8 mouse cellular contexts compared by ENCODE assay signal in genomic region chr8:8488695-8489571, GRCm38 (mm10).
DNase-seq lines count a peak whose midpoint lies in the region; ATAC-seq lines count a peak whose summit lies in the region.

No protein-coding gene starts in this region.

- no peaks in the 10 kb centered on the region; the same call in 1 of the 2 replicates for H3K4me1 ChIP-seq in liver, embryonic 16.5 days (ENCODE audit: control insufficient read depth, low read depth, low read length)

- H3K36me3 ChIP-seq in liver, embryonic 16.5 days (ENCODE audit: control insufficient read depth, insufficient read depth) = no peaks in the 10 kb centered on the region

- H3K4me2 ChIP-seq in liver, embryonic 16.5 days (ENCODE audit: low read depth, low read length) = peak overlapping the region; percentile 4; the same call in 1 of the 2 replicates

- H3K9me3 ChIP-seq in liver, embryonic 16.5 days (replicated peaks; ENCODE audit: control insufficient read depth, low read length) = no peaks in the 10 kb centered on the region

- peaks cover 3% of the 10 kb centered on the region; the same call in 1 of the 2 replicates for H3K27me3 ChIP-seq in liver, embryonic 16.5 days (ENCODE audit: control insufficient read depth, insufficient read depth, low read depth, low read length)

- peak; percentile 75 for ATAC-seq in liver, embryonic 16.5 days (ENCODE audit: low read depth)
- no peak for ATAC-seq in inflammation-experienced regulatory T-cells, adult 6 months

- H3K4me3 ChIP-seq in liver, embryonic 16.5 days (ENCODE audit: low read depth, low read length) = no peak overlapping the region

- no peak overlapping the region for H3K9ac ChIP-seq in liver, embryonic 16.5 days (ENCODE audit: low read depth, low read length)

- DNase-seq in right cerebral cortex, adult 18-20 months = peak; percentile 33
- no peak for DNase-seq in right cerebral cortex, postnatal 36 days (ENCODE audit: low spot score in 2 of 2)
- peak; percentile 64 for DNase-seq in embryo, embryonic 11 days
- peak; percentile 64 to 66 for DNase-seq in heart, adult 9 months (ENCODE audit: low spot score in 2 of 2)
- DNase-seq in layer of hippocampus, adult 18-20 months (ENCODE audit: low spot score in 2 of 2) = peak; percentile 17 to 50
- DNase-seq in right cerebral cortex, postnatal 10 days (ENCODE audit: low spot score in 2 of 2) = peak; percentile 58 to 59

- H3K27ac ChIP-seq in liver, embryonic 16.5 days (ENCODE audit: low read length) = no peak overlapping the region

- 6% methylated on average over 26 of the region's 26 CpGs for WGBS in liver, embryonic 16.5 days (ENCODE audit: insufficient replicate concordance)

Comparison
In these comparisons a context has a peak if more than half of its experiments do, and no peak if none do; other contexts are left out.
1. DNase-seq: peak in right cerebral cortex, adult 18-20 months (single experiment), embryo, embryonic 11 days (single experiment), heart, adult 9 months (2 of 2), layer of hippocampus, adult 18-20 months (2 of 2) and right cerebral cortex, postnatal 10 days (2 of 2); none in right cerebral cortex, postnatal 36 days (0 of 2).